Mouse (Mus musculus): Measurements from ENCODE around the gene Col5a1.

DNA sequence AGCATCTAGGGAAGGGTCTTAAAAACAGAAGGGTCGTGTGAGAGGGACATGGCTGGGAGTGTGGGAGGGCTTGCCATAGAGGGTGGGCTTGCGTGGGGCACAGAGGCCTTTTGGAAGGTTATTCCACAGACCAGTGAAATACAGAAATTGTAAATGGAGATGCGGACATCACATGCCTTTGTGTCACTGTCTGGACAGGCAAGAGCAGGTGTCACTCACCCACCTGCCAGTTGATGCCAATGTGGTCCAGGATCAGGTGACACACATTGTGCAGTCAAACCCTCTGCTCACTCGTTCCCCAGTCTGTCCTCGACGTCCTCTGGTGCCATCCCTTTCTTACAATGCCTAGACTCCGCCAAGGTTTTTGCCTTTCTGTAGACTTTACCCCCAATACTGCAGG, 160.9 kb downstream of the Col5a1 start:
- TF ChIP-seq POLR2A (IDR thresholded peaks at IDR 0.05; ENCODE audit: insufficient read depth, low read depth, low read length) (no peak), CTCF (IDR thresholded peaks at IDR 0.05; ENCODE audit: insufficient read depth, low read depth, low read length) (no peak)

Measured in olfactory bulb, adult 2 months (tissue).